Mouse (Mus musculus) cerebellum, postnatal 10 days (tissue): ENCODE measurements at regions not wholly inside any gene's neighbourhood (a gene's known extent, or its start where the extent isn't known, plus 50 kb on each side); places are given as distances from the start of the nearest gene placed in this dataset.

ENCODE experiments used
- DNase-seq, 2 experiments: peaks; one replicate each; pipeline ENCODE4 v3.0.0; 2021; ENCODE audit warnings: mixed read lengths in 2 of 2

- DNase-seq = no peak
These were observed 91.2 kb upstream of the Npas2 start for GRCm38 (mm10) chr1:39102126-39102905.

- no peak for DNase-seq
These were observed 90.3 kb upstream of the Npas2 start for GRCm38 (mm10) chr1:39102989-39103910.

GRCm38 (mm10) chr1:39105546-39106371, 87.8 kb upstream of the Npas2 start:
- DNase-seq = no peak

- DNase-seq = no peak
These were observed 87.2 kb upstream of the Npas2 start for GRCm38 (mm10) chr1:39106372-39106643.

GRCm38 (mm10) chr1:39106650-39107049, 86.9 kb upstream of the Npas2 start:
- no peak for DNase-seq

- DNase-seq = no peak
These were observed 77.2 kb upstream of the Npas2 start for GRCm38 (mm10) chr1:39116319-39116718.

GRCm38 (mm10) chr1:39122316-39123015, 71.1 kb upstream of the Npas2 start:
- DNase-seq = no peak

- no peak for DNase-seq
These were observed 70.3 kb upstream of the Npas2 start for GRCm38 (mm10) chr1:39123081-39123812.

- DNase-seq = no peak
These were observed 69.8 kb upstream of the Npas2 start for GRCm38 (mm10) chr1:39123813-39124146.

- DNase-seq = no peak
These were observed 59.0 kb upstream of the Npas2 start for GRCm38 (mm10) chr1:39134521-39134920.

- DNase-seq = no peak
These were observed 50.5 kb upstream of the Npas2 start for GRCm38 (mm10) chr1:39143054-39143453.

- peak in 1 of 2 experiments; percentile 10 for DNase-seq
These were observed 49.9 kb upstream of the Npas2 start for GRCm38 (mm10) chr1:39143626-39144025.
